Mouse (Mus musculus) cerebellum, adult 2 months (tissue): ENCODE measurements at regions not wholly inside any gene's neighbourhood (a gene's known extent, or its start where the extent isn't known, plus 50 kb on each side); places are given as distances from the start of the nearest gene placed in this dataset.

Experiments used
- DNase-seq, 2 experiments: peaks; one replicate each; pipeline ENCODE4 v3.0.0; 2021
- H3K27ac ChIP-seq: fragments of 200-500 bp; 2 replicates; pipeline ENCODE4 v1.5.1; 2012; ENCODE audit warnings: low read length, control low read depth, inconsistent platforms; ENCODE audit not compliant: insufficient read depth
- H3K27me3 ChIP-seq: fragments of 200-500 bp; 2 replicates; pipeline ENCODE4 v1.6.1; 2012; ENCODE audit warnings: inconsistent platforms, mild to moderate bottlenecking, low read length, moderate library complexity; ENCODE audit not compliant: control insufficient read depth, insufficient read depth
- H3K4me1 ChIP-seq: fragments of 200-500 bp; 2 replicates; pipeline ENCODE4 v1.6.1; 2011; ENCODE audit warnings: low read length; ENCODE audit not compliant: control insufficient read depth, insufficient read depth
- H3K4me3 ChIP-seq: fragments of 200-500 bp; replicated peaks from 2 replicates; pipeline ENCODE3; 2011; ENCODE audit warnings: mild to moderate bottlenecking, low read depth, low read length, control low read depth; ENCODE audit not compliant: insufficient read depth
- CTCF ChIP-seq: fragments of 200-500 bp; IDR thresholded peaks from 2 replicates; pipeline ENCODE4 v1.5.1; 2011; ENCODE audit warnings: low read depth, mild to moderate bottlenecking, control low read depth, low read length, moderate library complexity, borderline replicate concordance; ENCODE audit not compliant: insufficient read depth
- POLR2A ChIP-seq: fragments of 200-500 bp; IDR thresholded peaks from 2 replicates; pipeline ENCODE4 v1.6.1; 2011; ENCODE audit warnings: low read length, control low read depth, borderline replicate concordance; ENCODE audit not compliant: insufficient read depth
- WGBS: fragments of 180-500 bp; shearing (Covaris S2); methylation state at CpG from one replicate; pipeline ENCODE4 v1.1.7; 2018; 5-methylcytosine and 5-hydroxymethylcytosine counted together

DNA sequence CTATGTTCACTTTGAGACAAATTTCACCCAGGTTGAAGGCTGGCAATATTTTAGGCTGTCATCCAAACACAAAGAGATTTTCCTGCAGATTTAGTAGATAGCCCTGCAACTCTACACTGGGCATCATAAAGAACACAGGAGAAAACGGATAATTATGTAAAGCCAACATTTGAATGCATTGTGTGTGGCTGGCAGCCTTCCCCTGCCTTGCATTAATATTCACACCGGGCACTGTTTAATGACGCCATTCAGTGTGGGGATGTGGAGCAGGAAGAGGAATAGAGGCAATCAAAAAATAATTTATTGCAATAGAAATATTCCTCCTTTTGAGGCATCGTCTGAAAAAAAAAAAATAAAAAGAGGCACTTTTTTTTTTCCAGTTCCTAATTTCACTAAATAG lies 105.7 kb downstream of the Samd5 start:
- Histone ChIP-seq H3K4me1 (no peaks in the 10 kb centered on the region), H3K27me3 (no peaks in the 10 kb centered on the region), H3K27ac (no peak overlapping the region), H3K4me3 (no peak overlapping the region)
- 22% methylated on average over 4 of the region's 4 CpGs for WGBS
- DNase-seq = no peak
- TF ChIP-seq POLR2A = no peak
- no peak for TF ChIP-seq CTCF

- TF ChIP-seq CTCF = no peak
- no peak for TF ChIP-seq POLR2A
- Histone ChIP-seq H3K4me3 (no peak overlapping the region), H3K4me1 (no peaks in the 10 kb centered on the region), H3K27ac (no peak overlapping the region), H3K27me3 (no peaks in the 10 kb centered on the region; the same call in 1 of the 2 replicates)
- DNase-seq = no peak
- 79% methylated on average over 4 of the region's 4 CpGs for WGBS
Measured at GRCm38 (mm10) chr10:9557517-9558065, 117.4 kb downstream of the Samd5 start.

DNA sequence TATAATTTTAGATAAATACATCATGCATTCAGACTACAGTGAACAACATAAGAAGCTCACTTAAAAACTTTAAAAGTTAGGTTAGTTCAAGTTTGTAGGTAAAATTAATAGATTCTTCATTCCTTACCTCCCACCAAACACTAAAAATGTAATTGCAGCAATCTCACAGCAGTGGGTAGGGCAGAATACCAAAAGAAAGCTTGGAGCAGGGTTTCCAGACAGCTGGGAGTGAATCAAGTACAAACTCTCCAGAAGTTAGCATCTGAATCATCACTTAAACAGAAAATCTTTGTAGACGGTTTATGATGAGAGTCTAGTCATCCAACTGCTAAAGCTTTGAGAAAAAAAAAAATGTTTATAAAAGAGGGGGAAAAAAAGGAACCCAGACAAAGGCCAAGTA lies 117.9 kb downstream of the Samd5 start:
- Histone ChIP-seq H3K4me3 (no peak overlapping the region), H3K27me3 (no peaks in the 10 kb centered on the region; the same call in 1 of the 2 replicates), H3K27ac (no peak overlapping the region), H3K4me1 (no peaks in the 10 kb centered on the region)
- 18% methylated on average over 1 of the region's 1 CpGs for WGBS
- no peak for DNase-seq
- TF ChIP-seq POLR2A (no peak), CTCF (no peak)

DNA sequence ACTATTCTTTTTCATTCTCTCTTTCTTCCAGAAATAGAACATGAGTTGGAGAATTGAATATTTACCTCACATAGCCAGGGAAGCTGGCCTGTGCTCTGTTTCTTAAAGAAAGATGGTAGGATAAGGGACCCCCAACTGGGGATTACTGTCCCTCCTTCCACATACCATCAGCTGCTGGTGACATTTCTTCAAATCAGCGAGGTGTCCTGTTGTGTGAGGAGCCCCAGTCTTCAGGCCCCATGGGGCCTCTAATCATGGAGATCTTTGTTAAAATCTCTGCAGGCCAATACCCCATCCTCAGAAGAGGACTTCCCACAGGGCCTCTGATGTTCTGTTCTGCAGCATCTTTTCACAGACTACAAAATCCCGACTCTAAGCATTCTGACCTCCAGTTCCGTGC lies 121.1 kb downstream of the Samd5 start:
- Histone ChIP-seq H3K27ac (no peak overlapping the region), H3K4me1 (no peaks in the 10 kb centered on the region), H3K4me3 (no peak overlapping the region), H3K27me3 (no peaks in the 10 kb centered on the region; the same call in 1 of the 2 replicates)
- TF ChIP-seq POLR2A = no peak
- no peak for TF ChIP-seq CTCF
- WGBS = 31% methylated on average over 3 of the region's 3 CpGs
- DNase-seq = no peak

- Histone ChIP-seq H3K27me3 (no peaks in the 10 kb centered on the region; the same call in 1 of the 2 replicates), H3K4me1 (no peaks in the 10 kb centered on the region), H3K4me3 (no peak overlapping the region), H3K27ac (no peak overlapping the region)
- WGBS = 88% methylated on average over 10 of the region's 10 CpGs
- DNase-seq = no peak
- TF ChIP-seq POLR2A = no peak
- TF ChIP-seq CTCF = no peak
Measured at GRCm38 (mm10) chr10:9549913-9550709, 124.9 kb downstream of the Samd5 start.

GRCm38 (mm10) chr10:9545807-9546206 lies 129.2 kb downstream of the Samd5 start:
- TF ChIP-seq CTCF (no peak), POLR2A (no peak)
- no peak for DNase-seq
- 64% methylated on average over 6 of the region's 6 CpGs for WGBS
- Histone ChIP-seq H3K4me1 (no peaks in the 10 kb centered on the region), H3K27me3 (no peaks in the 10 kb centered on the region), H3K4me3 (no peak overlapping the region), H3K27ac (no peak overlapping the region)

GRCm38 (mm10) chr10:9544041-9544786 lies 130.8 kb downstream of the Samd5 start:
- no peak for TF ChIP-seq POLR2A
- no peak for TF ChIP-seq CTCF
- H3K27ac ChIP-seq = no peak overlapping the region
- no peaks in the 10 kb centered on the region for H3K4me1 ChIP-seq
- 41% methylated on average over 4 of the region's 4 CpGs for WGBS
- H3K27me3 ChIP-seq = no peaks in the 10 kb centered on the region
- H3K4me3 ChIP-seq = no peak overlapping the region
- no peak for DNase-seq
